Mouse (Mus musculus) adrenal gland, adult (tissue): ENCODE results near the gene Chaf1a.
A peak's percentile ranks its signal among the peaks of the same experiment; 100 is the strongest.

Experiments
- DNase-seq, 2 experiments: peaks; one replicate each; pipeline ENCODE4 v3.0.0; 2022 to 2023; ENCODE audit warnings: low spot score in 1 of 2; ENCODE audit not compliant: inconsistent age in 2 of 2

Chaf1a gene

GRCm38 (mm10) chr17:56110571-56110970 lies 70.3 kb downstream of the Chaf1a start:
- DNase-seq, result peak; percentile 49 to 74

- DNase-seq, result peak; percentile 24 to 58
These were observed 70.8 kb downstream of the Chaf1a start for GRCm38 (mm10) chr17:56111021-56111420.

GRCm38 (mm10) chr17:56111864-56112263 lies 71.6 kb downstream of the Chaf1a start:
- DNase-seq, result peak; percentile 67 to 87

- no peak for DNase-seq
These were observed 72.5 kb downstream of the Chaf1a start for GRCm38 (mm10) chr17:56112743-56113142.

- DNase-seq, result peak; percentile 86 to 89
These were observed 76.0 kb downstream of the Chaf1a start for GRCm38 (mm10) chr17:56116193-56116592.

GRCm38 (mm10) chr17:56117251-56117710 lies 77.0 kb downstream of the Chaf1a start, which contains the start of gene Plin5:
Gene Plin5, minus strand, starts transcription at chr17:56117596.
- peak; percentile 89 to 93 for DNase-seq

- no peak for DNase-seq
These were observed 79.2 kb downstream of the Chaf1a start for GRCm38 (mm10) chr17:56119431-56119830.

- DNase-seq, result peak; percentile 92
These were observed 80.0 kb downstream of the Chaf1a start for GRCm38 (mm10) chr17:56119981-56120880.

GRCm38 (mm10) chr17:56121826-56122225 lies 81.6 kb downstream of the Chaf1a start, which contains the start of gene Lrg1:
Gene Lrg1, minus strand, starts transcription at chr17:56122001.
- DNase-seq, result peak in 1 of 2 experiments; percentile 73
